Mouse (Mus musculus) regulatory T cell (primary cell): ENCODE data around the gene Lrrc23.
"Not testable (repeated sequence)": the region's sequence is repeated elsewhere in the genome, so short reads cannot be mapped to it uniquely, and the experiment has no call there.

ENCODE experiments used
- in situ Hi-C: fragments of 300-600 bp; cut with MboI, MseI; formaldehyde crosslinking; loops from one replicate; pipeline ENCODE4 v1.15.1; 2025; ENCODE audit warnings: high pct_unique_total_duplicates

Gene Lrrc23

GRCm38 (mm10) chr6:124779222-124779983, at the start of gene Lrrc23:
Gene Lrrc23, minus strand, starts transcription at chr6:124779727.
- in situ Hi-C loops: no loop called here

GRCm38 (mm10) chr6:124828101-124828592, 48.6 kb upstream of the Lrrc23 start:
- in situ Hi-C loops: no loop called here

GRCm38 (mm10) chr6:124822049-124822448, 42.5 kb upstream of the Lrrc23 start:
- in situ Hi-C loops: no loop called here

- in situ Hi-C loops: no loop called here
Measured at GRCm38 (mm10) chr6:124820891-124821290, 41.4 kb upstream of the Lrrc23 start.

- in situ Hi-C loops: no loop called here
Measured at GRCm38 (mm10) chr6:124817971-124818370, 38.4 kb upstream of the Lrrc23 start.

GRCm38 (mm10) chr6:124817563-124817962, 38.0 kb upstream of the Lrrc23 start:
- in situ Hi-C loops: no loop called here

- in situ Hi-C loops: no loop called here
Measured at GRCm38 (mm10) chr6:124817125-124817524, 37.6 kb upstream of the Lrrc23 start.

GRCm38 (mm10) chr6:124816611-124817010, 37.1 kb upstream of the Lrrc23 start:
- in situ Hi-C loops: no loop called here

- in situ Hi-C loops: no loop called here
Measured at GRCm38 (mm10) chr6:124814858-124815774, 35.6 kb upstream of the Lrrc23 start.

- in situ Hi-C loops: no loop called here
Measured at GRCm38 (mm10) chr6:124814448-124814847, 34.9 kb upstream of the Lrrc23 start.

- in situ Hi-C loops: no loop called here
Measured at GRCm38 (mm10) chr6:124813933-124814332, 34.4 kb upstream of the Lrrc23 start, which contains the start of gene Tpi1. Gene Tpi1, minus strand, starts transcription at chr6:124814296.

GRCm38 (mm10) chr6:124813496-124813895, 34.0 kb upstream of the Lrrc23 start:
- in situ Hi-C loops: no loop called here

- in situ Hi-C loops: no loop called here
Measured at GRCm38 (mm10) chr6:124812848-124813247, 33.3 kb upstream of the Lrrc23 start.

- in situ Hi-C loops: no loop called here
Measured at GRCm38 (mm10) chr6:124811701-124812560, 32.4 kb upstream of the Lrrc23 start.

- in situ Hi-C loops: no loop called here
Measured at GRCm38 (mm10) chr6:124811403-124811665, 31.8 kb upstream of the Lrrc23 start.

- in situ Hi-C loops: not testable (repeated sequence)
Measured at GRCm38 (mm10) chr6:124810566-124811402, 31.3 kb upstream of the Lrrc23 start.

GRCm38 (mm10) chr6:124809775-124810538, 30.4 kb upstream of the Lrrc23 start:
- in situ Hi-C loops: loop anchor here (5.0 kb wide), 1 partner anchor 98 kb away; the partner anchor contains the start of genes Emg1 and Phb2

- in situ Hi-C loops: loop anchor here (5.0 kb wide), 1 partner anchor 97 kb away; the partner anchor contains the start of genes Emg1 and Phb2
Measured at GRCm38 (mm10) chr6:124809052-124809774, 29.7 kb upstream of the Lrrc23 start.
